Mouse (Mus musculus) neutrophil, adult 83 days (primary cell): ENCODE data around the gene Jmy. TPM values are rescaled to one million over a fixed set of nuclear protein-coding genes. Genes with fewer than 3 reads are reported as not detected.

Experiments
- total RNA-seq, 2 experiments: library from RNA; stranded (reverse); gene quantifications; one replicate each; pipeline ENCODE4 v1.2.4; 2023

Jmy gene
- total RNA-seq: 10 to 100 TPM; 12.3 to 13.5 TPM

GRCm38 (mm10) chr13:93499167-93499972, at the start of gene Jmy:
TSS of gene Jmy (minus strand) at chr13:93499808.

Other genes starting within 250 kb of the Jmy start
- gene Homer1, start 200.2 kb downstream of the Jmy start, total RNA-seq: 10 to 100 TPM; 10.1 to 11.6 TPM
- gene Bhmt, start 138.2 kb upstream of the Jmy start, total RNA-seq: not detected
- gene Bhmt2, start 174.5 kb upstream of the Jmy start, total RNA-seq: not detected
- gene Dmgdh, start 174.6 kb upstream of the Jmy start, total RNA-seq: not detected